Mouse (Mus musculus) forebrain, embryonic 15.5 days (tissue): ENCODE data around the gene Svop. TPM values are rescaled to one million over a fixed set of nuclear protein-coding genes. Genes with fewer than 3 reads are reported as not detected.

Experiments
- ATAC-seq: fragments of 200-750 bp; cut with Nextera tagmentation; replicated peaks from 2 replicates; pipeline ENCODE4 v1.8.0; 2017; ENCODE audit warnings: mild to moderate bottlenecking, moderate TSS enrichment, moderate library complexity
- H3K27ac ChIP-seq: fragments of 300-500 bp; sonication (generic); replicated peaks from 2 replicates; pipeline ENCODE4 v1.5.1; 2015; ENCODE audit warnings: mild to moderate bottlenecking, inconsistent platforms
- H3K27me3 ChIP-seq: fragments of 300-500 bp; sonication (generic); 2 replicates; pipeline ENCODE4 v1.6.1; 2015; ENCODE audit warnings: inconsistent platforms
- H3K36me3 ChIP-seq: fragments of 300-500 bp; sonication (generic); 2 replicates; pipeline ENCODE4 v1.6.1; 2015; ENCODE audit warnings: mild to moderate bottlenecking, inconsistent platforms
- H3K4me1 ChIP-seq: fragments of 300-500 bp; sonication (generic); 2 replicates; pipeline ENCODE4 v1.6.1; 2015; ENCODE audit warnings: inconsistent platforms
- H3K4me2 ChIP-seq: fragments of 300-500 bp; sonication (generic); replicated peaks from 2 replicates; pipeline ENCODE4 v1.6.1; 2015; ENCODE audit warnings: mild to moderate bottlenecking, inconsistent platforms
- H3K4me3 ChIP-seq: fragments of 300-500 bp; sonication (generic); 2 replicates; pipeline ENCODE4 v1.5.1; 2015; ENCODE audit warnings: mild to moderate bottlenecking, inconsistent platforms
- H3K9ac ChIP-seq: fragments of 300-500 bp; sonication (generic); replicated peaks from 2 replicates; pipeline ENCODE4 v1.6.1; 2015; ENCODE audit warnings: mild to moderate bottlenecking, inconsistent platforms
- H3K9me3 ChIP-seq: fragments of 300-500 bp; sonication (generic); 2 replicates; pipeline ENCODE4 v1.6.1; 2016; ENCODE audit warnings: inconsistent platforms
- whole genome bisulfite sequencing: fragments of 180-500 bp; shearing (Covaris S2); methylation state at CpG from one replicate; pipeline ENCODE4 v1.1.7; 2015; ENCODE audit warnings: mixed read lengths; 5-methylcytosine and 5-hydroxymethylcytosine counted together
- polyA plus RNA-seq: library from polyadenylated mRNA; unstranded; fragments of >200 nt; fragmentation: Nextera tagmentation; extraction: Ambion mirVana; gene quantifications from 2 replicates; pipeline ENCODE4 v1.2.1, GENCODE M21; 2015

Svop gene
- polyA plus RNA-seq, 1 experiment from 2014 or later: 87.2 TPM

GRCm38 (mm10) chr5:114129550-114130210 lies 38.3 kb upstream of the Svop start:
- Histone ChIP-seq H3K9ac (no peak overlapping the region), H3K4me1 (peaks cover 24% of the 10 kb centered on the region), H3K4me2 (peak overlapping the region; percentile 98), H3K27me3 (no peaks in the 10 kb centered on the region), H3K36me3 (0 out of 2 replicates have a peak, but pooled peaks cover 4% of the 10 kb centered on the region), H3K4me3 (peak overlapping the region; percentile 84), H3K9me3 (no peaks in the 10 kb centered on the region), H3K27ac (no peak overlapping the region)
- no peak for ATAC-seq
- WGBS: 81% methylated on average over 15 of the region's 15 CpGs

- under 1% methylated on average over 69 of the region's 69 CpGs for WGBS
- Histone ChIP-seq H3K9ac (peak within 1 kb of the TSS; percentile 75), H3K9me3 (no peaks in the 10 kb centered on the region), H3K4me2 (peak within 1 kb of the TSS; percentile 90), H3K4me3 (peak within 1 kb of the TSS; percentile 67), H3K36me3 (peaks cover 22% of the 10 kb centered on the region), H3K27me3 (no peaks in the 10 kb centered on the region), H3K27ac (peak within 1 kb of the TSS; percentile 79), H3K4me1 (peaks cover 24% of the 10 kb centered on the region)
- peak; percentile 11; the same call in 1 of the 2 replicates for ATAC-seq
Observed at GRCm38 (mm10) chr5:114127374-114128349, 36.3 kb upstream of the Svop start, which contains the start of gene Alkbh2. Gene Alkbh2 (minus strand): TSS chr5:114128218.

DNA sequence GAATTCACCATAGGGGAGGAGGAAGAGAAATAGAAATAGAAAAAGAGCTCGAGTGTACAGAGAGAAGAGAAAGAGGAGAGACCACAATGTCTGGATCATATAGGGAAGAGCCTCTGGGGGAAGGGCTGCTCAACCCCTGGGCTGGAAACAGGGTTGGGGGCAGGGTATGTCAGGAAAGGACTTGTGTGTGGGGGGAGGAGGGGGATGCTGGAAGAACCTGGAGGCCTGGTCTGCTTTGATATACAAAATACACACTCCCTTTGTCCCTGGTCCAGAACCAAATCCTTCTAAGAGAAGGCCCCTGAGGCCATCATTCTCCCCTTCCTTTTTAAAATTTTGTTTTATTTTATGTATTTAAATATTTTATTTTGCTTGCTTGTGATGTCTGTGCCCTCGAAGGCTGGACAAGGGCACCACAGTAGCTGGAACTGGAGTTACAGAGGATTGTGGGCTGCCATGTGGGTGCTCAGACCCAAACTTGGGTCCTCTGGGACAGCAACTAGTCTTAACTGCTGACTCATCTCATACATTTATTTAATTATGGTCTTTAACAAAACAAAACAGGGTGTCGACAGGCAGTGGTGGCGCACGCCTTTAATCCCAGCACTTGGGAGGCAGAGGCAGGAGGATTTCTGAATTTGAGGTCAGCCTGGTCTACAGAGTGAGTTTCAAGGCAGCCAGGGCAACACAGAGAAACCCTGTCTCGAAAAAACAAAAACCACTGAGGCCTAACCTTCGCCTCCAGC lies 35.3 kb upstream of the Svop start:
- H3K27ac ChIP-seq: no peak overlapping the region
- ATAC-seq: no peak
- peaks cover 17% of the 10 kb centered on the region for H3K4me1 ChIP-seq
- H3K4me3 ChIP-seq: peak overlapping the region; percentile 67
- no peak overlapping the region for H3K9ac ChIP-seq
- H3K36me3 ChIP-seq: peaks cover 32% of the 10 kb centered on the region
- peak overlapping the region; percentile 90 for H3K4me2 ChIP-seq
- no peaks in the 10 kb centered on the region for H3K9me3 ChIP-seq
- WGBS: 90% methylated on average over 7 of the region's 7 CpGs
- H3K27me3 ChIP-seq: no peaks in the 10 kb centered on the region

DNA sequence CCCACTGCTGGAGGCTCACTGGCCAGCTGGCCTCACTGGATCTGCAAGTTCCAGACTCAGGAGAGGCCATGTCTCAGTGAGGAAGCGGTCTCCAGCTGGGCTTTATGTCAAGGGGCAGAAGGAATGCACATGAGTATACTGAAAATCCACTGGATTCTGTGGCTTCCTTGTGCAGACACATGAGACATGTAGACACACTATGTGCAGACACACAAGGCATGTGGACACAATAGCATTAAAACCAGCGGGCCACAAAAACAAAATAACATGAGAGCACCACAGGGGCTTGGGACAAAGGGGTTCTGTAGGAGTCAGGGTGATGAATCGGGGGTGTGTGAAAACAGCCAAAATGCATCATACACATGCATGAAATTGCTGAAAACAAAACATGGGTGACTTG lies 34.6 kb upstream of the Svop start:
- Histone ChIP-seq H3K27ac (no peak overlapping the region), H3K27me3 (no peaks in the 10 kb centered on the region), H3K4me3 (no peak overlapping the region), H3K4me2 (no peak overlapping the region), H3K9me3 (no peaks in the 10 kb centered on the region), H3K4me1 (peaks cover 12% of the 10 kb centered on the region), H3K9ac (no peak overlapping the region), H3K36me3 (peaks cover 38% of the 10 kb centered on the region)
- 95% methylated on average over 3 of the region's 3 CpGs for WGBS
- ATAC-seq: no peak

DNA sequence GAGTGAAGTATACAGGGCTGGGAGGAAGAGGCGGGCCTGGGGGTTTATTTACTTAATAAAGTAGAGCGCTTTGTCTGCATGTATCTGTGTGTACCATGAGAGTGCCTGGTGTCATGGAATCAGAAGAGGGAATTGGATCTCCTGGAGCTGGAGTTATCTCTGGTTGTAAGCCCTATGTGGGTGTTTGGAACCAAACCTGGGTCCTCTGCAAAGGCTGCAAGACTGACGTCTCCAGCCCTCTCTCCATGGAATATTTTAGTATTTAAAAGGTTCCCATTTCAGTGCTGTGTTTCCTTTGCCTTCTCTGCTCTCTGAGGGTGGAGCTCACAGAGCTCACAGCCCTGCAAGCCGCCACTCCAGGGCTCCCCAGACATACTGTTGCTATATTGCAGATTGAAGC lies 28.4 kb upstream of the Svop start:
- H3K27me3 ChIP-seq: no peaks in the 10 kb centered on the region
- peaks cover 73% of the 10 kb centered on the region for H3K36me3 ChIP-seq
- no peak overlapping the region for H3K4me3 ChIP-seq
- H3K27ac ChIP-seq: no peak overlapping the region
- H3K4me2 ChIP-seq: no peak overlapping the region
- H3K4me1 ChIP-seq: no peaks in the 10 kb centered on the region
- no peak for ATAC-seq
- H3K9ac ChIP-seq: no peak overlapping the region
- no peaks in the 10 kb centered on the region for H3K9me3 ChIP-seq
- 84% methylated on average over 4 of the region's 4 CpGs for WGBS

DNA sequence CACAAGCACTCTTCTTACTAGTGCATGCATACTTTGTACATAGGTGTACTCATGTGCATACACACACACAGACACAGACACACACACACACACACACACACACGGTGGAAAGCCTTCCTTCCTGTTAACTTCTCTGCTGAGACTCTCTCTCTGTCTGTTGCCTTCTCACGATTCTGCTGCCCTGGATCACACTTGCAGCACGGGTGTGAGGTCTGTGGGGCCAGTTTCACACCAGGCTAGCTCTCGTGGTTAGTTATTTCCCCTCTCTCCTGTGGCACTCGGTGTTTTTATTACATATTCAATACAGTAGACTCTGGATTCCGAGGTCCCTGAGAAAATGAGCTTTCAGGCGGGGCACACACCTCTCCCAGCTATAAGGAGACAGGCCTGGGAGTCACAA lies 25.2 kb upstream of the Svop start:
- no peak overlapping the region for H3K4me2 ChIP-seq
- no peak overlapping the region for H3K9ac ChIP-seq
- no peaks in the 10 kb centered on the region for H3K27me3 ChIP-seq
- 91% methylated on average over 7 of the region's 7 CpGs for WGBS
- peaks cover 62% of the 10 kb centered on the region for H3K36me3 ChIP-seq
- H3K4me3 ChIP-seq: no peak overlapping the region
- H3K9me3 ChIP-seq: no peaks in the 10 kb centered on the region
- no peaks in the 10 kb centered on the region for H3K4me1 ChIP-seq
- no peak overlapping the region for H3K27ac ChIP-seq
- ATAC-seq: no peak

- 85% methylated on average over 5 of the region's 5 CpGs for WGBS
- peaks cover 60% of the 10 kb centered on the region for H3K36me3 ChIP-seq
- no peak overlapping the region for H3K4me2 ChIP-seq
- H3K9ac ChIP-seq: no peak overlapping the region
- H3K4me1 ChIP-seq: no peaks in the 10 kb centered on the region
- H3K27me3 ChIP-seq: no peaks in the 10 kb centered on the region
- no peak for ATAC-seq
- no peaks in the 10 kb centered on the region for H3K9me3 ChIP-seq
- no peak overlapping the region for H3K27ac ChIP-seq
- H3K4me3 ChIP-seq: no peak overlapping the region
Observed at GRCm38 (mm10) chr5:114115030-114115429, 23.7 kb upstream of the Svop start.

- H3K36me3 ChIP-seq: peaks cover 66% of the 10 kb centered on the region
Observed at GRCm38 (mm10) chr5:114113334-114113733, 22.0 kb upstream of the Svop start.

DNA sequence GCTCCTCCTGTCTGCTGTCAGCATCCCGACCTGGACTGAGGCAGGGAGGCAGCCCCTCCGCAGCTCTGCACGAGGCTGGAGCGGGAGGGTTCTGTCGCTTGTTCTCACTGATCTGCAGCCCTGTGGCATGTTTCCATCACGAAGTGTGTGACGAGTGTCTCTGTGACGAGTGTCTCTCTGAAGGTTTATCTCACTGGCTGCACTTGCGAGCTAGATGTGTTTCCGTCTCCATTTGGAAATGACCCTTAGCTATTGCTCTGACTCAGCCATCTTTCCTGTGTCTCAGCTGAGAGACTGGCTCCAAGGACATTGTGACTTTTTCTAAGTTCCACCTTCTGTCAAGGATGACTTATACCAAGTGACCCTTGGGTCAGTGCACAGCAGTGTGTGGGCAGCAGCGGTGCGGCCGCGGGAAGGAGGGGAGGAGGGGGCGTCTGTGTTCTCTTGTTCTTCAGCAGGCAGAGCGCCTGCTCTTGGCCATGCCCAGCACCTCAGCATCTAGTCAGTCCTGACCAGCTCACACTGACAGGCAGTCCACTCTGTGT lies 15.1 kb upstream of the Svop start:
- H3K4me1 ChIP-seq: peaks cover 9% of the 10 kb centered on the region
- H3K4me3 ChIP-seq: no peak overlapping the region
- no peak overlapping the region for H3K4me2 ChIP-seq
- peaks cover 65% of the 10 kb centered on the region for H3K36me3 ChIP-seq
- H3K27ac ChIP-seq: no peak overlapping the region
- 92% methylated on average over 16 of the region's 16 CpGs for WGBS
- no peak for ATAC-seq
- no peaks in the 10 kb centered on the region for H3K9me3 ChIP-seq
- H3K27me3 ChIP-seq: no peaks in the 10 kb centered on the region
- H3K9ac ChIP-seq: no peak overlapping the region

More at GRCm38 (mm10) chr5:114113334-114113733, 22.0 kb upstream of the Svop start:
- H3K27ac ChIP-seq: no peak overlapping the region
- H3K9ac ChIP-seq: no peak overlapping the region
- 78% methylated on average over 6 of the region's 6 CpGs for WGBS
- ATAC-seq: no peak
- H3K4me2 ChIP-seq: no peak overlapping the region
- no peaks in the 10 kb centered on the region for H3K9me3 ChIP-seq
- H3K4me3 ChIP-seq: no peak overlapping the region
- H3K27me3 ChIP-seq: no peaks in the 10 kb centered on the region
- H3K4me1 ChIP-seq: no peaks in the 10 kb centered on the region

DNA sequence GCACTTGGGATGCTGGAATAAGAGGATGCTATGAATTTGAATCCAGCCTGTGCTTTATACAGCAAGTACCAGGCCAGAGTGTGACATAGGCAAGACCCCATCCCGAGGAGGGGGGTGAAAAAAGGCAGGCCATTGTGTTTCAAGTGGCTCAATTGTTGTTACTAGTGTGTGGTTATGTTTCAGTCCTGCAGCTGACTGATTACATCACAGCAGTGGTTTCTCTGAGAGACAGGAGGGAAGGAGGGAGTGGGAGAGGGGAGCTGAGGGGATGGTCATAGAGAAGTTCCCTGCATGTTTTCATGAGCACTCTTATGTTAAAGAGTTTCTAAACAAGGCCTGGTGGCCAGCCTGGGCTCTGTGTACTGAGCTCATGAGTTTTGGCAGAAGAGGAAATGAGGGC lies 11.4 kb upstream of the Svop start:
- H3K27me3 ChIP-seq: no peaks in the 10 kb centered on the region
- H3K36me3 ChIP-seq: peaks cover 30% of the 10 kb centered on the region
- H3K9ac ChIP-seq: no peak overlapping the region
- WGBS: 71% methylated on average over 1 of the region's 1 CpGs
- H3K9me3 ChIP-seq: no peaks in the 10 kb centered on the region
- H3K4me3 ChIP-seq: no peak overlapping the region
- ATAC-seq: no peak
- H3K4me1 ChIP-seq: peaks cover 23% of the 10 kb centered on the region
- no peak overlapping the region for H3K27ac ChIP-seq
- H3K4me2 ChIP-seq: no peak overlapping the region

GRCm38 (mm10) chr5:114101873-114102272 lies 10.5 kb upstream of the Svop start:
- H3K27me3 ChIP-seq: no peaks in the 10 kb centered on the region
- peaks cover 23% of the 10 kb centered on the region for H3K4me1 ChIP-seq
- ATAC-seq: no peak
- H3K27ac ChIP-seq: no peak overlapping the region
- H3K9ac ChIP-seq: no peak overlapping the region
- H3K36me3 ChIP-seq: peaks cover 26% of the 10 kb centered on the region
- H3K4me2 ChIP-seq: no peak overlapping the region
- no peak overlapping the region for H3K4me3 ChIP-seq
- H3K9me3 ChIP-seq: no peaks in the 10 kb centered on the region
- WGBS: 86% methylated on average over 4 of the region's 4 CpGs
